In the genomic region with DNA sequence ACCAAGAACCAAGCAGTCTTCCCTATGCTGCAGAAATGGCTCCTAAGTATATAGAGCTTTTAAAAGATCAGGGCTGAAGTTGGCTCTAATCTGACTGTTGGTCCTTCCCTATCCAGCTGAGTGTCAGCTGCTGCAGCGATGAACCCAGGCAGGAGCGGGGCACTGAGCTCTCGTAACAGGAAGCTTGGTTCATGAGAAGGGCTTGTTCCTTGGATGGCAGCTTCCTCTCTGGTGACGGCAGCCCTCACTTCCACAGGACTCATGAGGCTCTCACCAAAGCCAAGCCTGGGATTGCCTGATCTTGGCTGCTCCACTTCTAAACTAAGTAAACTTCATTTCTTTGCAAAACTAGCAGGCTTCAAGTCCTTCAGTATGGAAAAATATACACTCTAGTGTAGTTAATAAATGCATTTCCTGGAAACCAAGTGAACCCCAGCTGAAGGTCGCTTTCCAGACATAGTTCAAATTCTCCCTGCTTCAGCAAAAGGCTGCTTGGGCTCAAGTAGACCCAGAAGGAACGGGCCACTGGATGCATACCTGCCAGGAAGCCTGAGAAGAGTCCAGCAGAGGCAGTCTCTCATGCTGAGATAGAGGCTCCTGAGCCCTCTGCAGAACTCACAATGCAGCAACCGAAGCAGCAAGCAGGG, we compare ENCODE assay signal across 9 mouse cellular contexts. TPM values are rescaled to one million over a fixed set of nuclear protein-coding genes. Genes with fewer than 3 reads are reported as not detected.
DNase-seq lines count a peak whose midpoint lies in the region; ATAC-seq and TF ChIP-seq lines count a peak whose summit lies in the region.
"Had no signal": no experiment of that assay in that cellular context is flagged by ENCODE, and none has a peak within 500 bp of the region (broad histone marks: within the 10 kb centered on the region; RNA-seq: fewer than 3 reads in every experiment).

No protein-coding gene starts in this region.

- WGBS in kidney, postnatal 0 days, result 45% methylated on average over 7 of the region's 7 CpGs

- no peak for TF ChIP-seq CTCF in kidney, postnatal 0 days (IDR thresholded peaks at IDR 0.05; ENCODE audit: low read depth)

- H3K4me2 ChIP-seq in kidney, postnatal 0 days (ENCODE audit: low read length), result no peak overlapping the region

- H3K9ac ChIP-seq in kidney, postnatal 0 days (ENCODE audit: low read depth, low read length), result no peak overlapping the region

- H3K27ac ChIP-seq in kidney, postnatal 0 days, result peak overlapping the region; percentile 70

- DNase-seq in adrenal gland, postnatal 14 days, result peak; percentile 29
- DNase-seq in adrenal gland, adult 8-10 months, result no peak
- DNase-seq in kidney, postnatal 0 days (ENCODE audit: low spot score), result peak; percentile 52
- DNase-seq in lung, postnatal 10 days, result peak; percentile 66
- DNase-seq in layer of hippocampus, postnatal 36 days, result no peak
- no peak for DNase-seq in left cerebral cortex, adult 18-20 months (ENCODE audit: low spot score in 2 of 2)
- DNase-seq in adipocyte (ENCODE audit: low spot score), result no peak
- DNase-seq: thymus, adult 2 months had no signal

- no peaks in the 10 kb centered on the region for H3K36me3 ChIP-seq in kidney, postnatal 0 days (ENCODE audit: insufficient read depth, low read length)

- H3K4me3 ChIP-seq in kidney, postnatal 0 days (replicated peaks; ENCODE audit: low read depth, low read length), result no peak overlapping the region

- no peaks in the 10 kb centered on the region for H3K27me3 ChIP-seq in kidney, postnatal 0 days (ENCODE audit: insufficient read depth, low read length)

- peak; percentile 90 for ATAC-seq in granulocyte monocyte progenitor cell, adult 5-6 weeks (replicated peaks; ENCODE audit: poor library complexity, severe bottlenecking)
- no peak for ATAC-seq in kidney, postnatal 0 days (replicated peaks; ENCODE audit: low FRiP score, low read depth)

- H3K4me1 ChIP-seq in kidney, postnatal 0 days (replicated peaks; ENCODE audit: insufficient read depth, low read length), result peaks cover 42% of the 10 kb centered on the region

- no peaks in the 10 kb centered on the region for H3K9me3 ChIP-seq in kidney, postnatal 0 days (replicated peaks; ENCODE audit: low read length)

RNA-seq across cellular contexts. Expression of gene Lpin2, which starts 54.8 kb away (rescaled TPM):
- total RNA-seq in adrenal gland, postnatal 14 days (2021), result 32.6 and 43.0 TPM in 2 replicates
- 10 to 100 TPM; 43.3 to 68.5 (median 55.2) TPM for total RNA-seq in adrenal gland, adult 8-10 months (2022)
- 27.0 and 27.9 TPM in 2 replicates for total RNA-seq in granulocyte monocyte progenitor cell, adult 5-6 weeks (2014; fragmentation: Nextera tagmentation)
- total RNA-seq in granulocyte monocyte progenitor cell, adult 5-6 weeks (2017), result 24.9 and 42.3 TPM in 2 replicates
- 45.6 and 47.1 TPM in 2 replicates for polyA plus RNA-seq in kidney, postnatal 0 days (2015; fragmentation: Nextera tagmentation; extraction: Ambion mirVana)
- total RNA-seq in layer of hippocampus, postnatal 36 days (2021), result 100 to 1,000 TPM; 103 to 118 TPM
- total RNA-seq in left cerebral cortex, adult 18-20 months (2021), result 10 to 100 TPM; 77.7 to 89.3 TPM

Comparison
In these comparisons a context has a peak if more than half of its experiments do, and no peak if none do; other contexts are left out.
1. DNase-seq: peak in adrenal gland, postnatal 14 days (single experiment), kidney, postnatal 0 days (single experiment) and lung, postnatal 10 days (single experiment); none in adrenal gland, adult 8-10 months (single experiment), layer of hippocampus, postnatal 36 days (0 of 2), left cerebral cortex, adult 18-20 months (0 of 2) and adipocyte (single experiment).